Mouse (Mus musculus) embryo, embryonic 10.5 days (tissue): Measurements from ENCODE around the gene Smarce1.
"Not testable (repeated sequence)": the region's sequence is repeated elsewhere in the genome, so short reads cannot be mapped to it uniquely, and the experiment has no call there.

Source experiments
- DNase-seq: peaks from one replicate; pipeline ENCODE4 v3.0.0-alpha.2; 2015; ENCODE audit warnings: low spot score

Smarce1 gene

DNA sequence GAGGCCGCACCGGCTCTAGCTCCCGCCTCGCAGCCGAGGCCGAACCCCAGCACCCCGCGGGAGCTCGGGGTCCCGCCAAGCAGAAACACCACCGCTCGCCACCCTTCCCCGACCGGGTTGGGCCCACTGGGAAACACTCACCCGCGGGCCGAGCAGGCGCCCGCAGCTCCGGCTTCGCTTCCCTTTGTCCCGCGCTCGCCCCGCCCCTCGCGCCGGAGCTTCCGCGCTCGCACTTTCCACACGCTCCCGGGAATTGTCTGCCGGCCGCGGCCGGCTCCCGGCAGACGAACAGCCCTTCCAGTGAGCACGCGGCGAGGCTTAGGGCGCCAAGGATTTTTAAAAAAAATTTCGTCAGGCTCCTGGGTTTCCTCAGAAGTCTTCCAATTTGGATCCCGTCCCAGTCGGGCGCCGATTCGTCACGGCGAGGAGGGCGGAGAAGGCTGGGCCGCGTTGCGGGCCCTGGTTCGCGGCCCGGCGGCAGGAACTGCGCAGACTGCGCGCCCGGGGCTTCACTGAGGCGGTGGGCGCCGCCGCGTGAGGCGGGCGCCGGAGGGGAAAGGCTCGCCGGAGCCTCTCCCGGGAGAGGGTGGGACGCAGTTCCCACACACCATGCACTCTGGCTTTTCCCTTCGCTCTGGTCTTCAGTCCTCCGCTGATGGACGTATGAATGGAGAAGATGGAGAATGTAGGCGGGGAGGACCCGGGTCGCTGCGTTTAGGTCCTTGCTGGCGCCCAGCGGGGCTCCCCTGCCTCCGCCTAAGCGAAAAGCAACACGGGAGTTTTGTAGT is at the start of gene Smarce1:
Gene Smarce1 (minus strand): TSS at position 757 of the 788 bp plus-strand sequence.
- DNase-seq, result peak; percentile 81

DNA sequence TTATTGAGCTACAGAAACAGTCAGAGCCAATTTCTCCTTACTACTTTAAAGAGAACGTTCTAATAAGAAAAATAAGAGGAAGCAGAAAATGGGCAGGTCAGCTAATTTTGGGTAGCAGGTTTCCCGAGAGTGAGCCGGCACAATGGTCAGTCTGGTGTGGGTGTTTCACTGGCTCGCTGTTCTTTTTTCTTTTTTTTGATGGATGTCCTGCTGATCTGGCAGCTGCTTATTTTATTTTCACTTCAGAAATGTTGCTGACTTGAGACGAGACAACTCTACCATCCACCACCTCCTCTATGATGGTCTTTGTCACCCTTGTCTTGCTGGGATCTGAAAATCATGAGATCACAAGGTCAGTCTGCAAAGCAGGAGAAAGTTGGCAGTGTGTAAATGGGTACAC is 49.2 kb upstream of the Smarce1 start:
- DNase-seq, result no peak

DNA sequence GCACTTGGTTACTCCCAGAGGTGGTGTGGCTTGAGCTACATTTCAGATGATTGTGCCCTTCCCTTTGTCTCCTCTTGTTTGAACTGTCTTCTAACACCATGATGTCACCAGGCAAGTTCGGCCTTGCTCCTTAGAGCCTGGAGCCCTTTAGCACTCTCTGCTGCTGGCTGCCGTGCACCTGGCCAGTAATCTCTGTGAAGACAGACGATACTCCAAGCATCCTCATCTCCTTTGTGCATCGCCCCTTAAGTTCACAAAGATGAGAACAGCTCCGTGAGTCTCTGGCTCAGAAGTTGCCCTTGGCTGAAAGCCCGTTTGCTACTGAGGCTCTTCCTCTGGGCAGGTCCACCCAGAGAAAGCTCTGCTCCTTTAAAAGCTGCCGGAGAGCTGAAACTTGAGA is 46.0 kb upstream of the Smarce1 start:
- no peak for DNase-seq

DNA sequence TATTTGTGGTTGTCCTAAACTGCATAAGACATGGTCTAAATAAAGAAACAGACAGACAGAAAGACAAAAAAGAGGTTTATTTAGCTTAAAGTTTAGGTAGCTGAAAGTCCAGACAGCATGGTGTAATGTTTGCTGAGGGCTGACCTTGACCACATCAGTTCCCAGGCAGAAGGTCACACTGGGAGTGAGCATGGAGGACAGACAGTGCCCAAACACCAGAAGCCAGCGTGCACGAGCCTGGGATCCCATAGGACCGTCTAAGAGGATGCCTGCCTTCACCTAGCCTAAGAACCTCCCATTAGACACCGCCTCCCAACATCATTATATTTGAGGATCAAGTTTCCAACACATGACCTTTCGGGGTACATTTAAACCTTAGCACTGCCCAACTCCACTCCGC is 44.8 kb upstream of the Smarce1 start:
- DNase-seq, result no peak

DNA sequence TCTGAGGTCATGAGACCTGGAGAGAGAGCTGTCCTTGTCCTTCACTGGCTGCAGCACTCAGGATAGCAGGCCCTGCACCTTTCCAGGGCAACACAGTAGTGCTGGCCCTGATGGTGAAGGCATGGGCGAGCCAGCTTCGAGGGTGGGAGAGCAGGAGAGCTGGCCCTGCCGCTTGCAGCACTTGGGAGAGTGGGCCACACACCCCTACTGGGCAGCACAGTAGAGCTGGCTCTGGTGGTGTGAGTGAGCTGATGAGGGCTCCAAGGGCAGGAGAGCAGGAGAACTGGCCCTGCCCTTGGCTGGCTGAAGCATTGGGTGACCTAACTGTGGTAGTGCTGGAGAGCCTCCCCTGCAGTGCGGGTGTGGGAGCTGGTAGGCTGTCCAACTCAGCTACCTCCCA is 41.9 kb upstream of the Smarce1 start:
- DNase-seq, result no peak

DNA sequence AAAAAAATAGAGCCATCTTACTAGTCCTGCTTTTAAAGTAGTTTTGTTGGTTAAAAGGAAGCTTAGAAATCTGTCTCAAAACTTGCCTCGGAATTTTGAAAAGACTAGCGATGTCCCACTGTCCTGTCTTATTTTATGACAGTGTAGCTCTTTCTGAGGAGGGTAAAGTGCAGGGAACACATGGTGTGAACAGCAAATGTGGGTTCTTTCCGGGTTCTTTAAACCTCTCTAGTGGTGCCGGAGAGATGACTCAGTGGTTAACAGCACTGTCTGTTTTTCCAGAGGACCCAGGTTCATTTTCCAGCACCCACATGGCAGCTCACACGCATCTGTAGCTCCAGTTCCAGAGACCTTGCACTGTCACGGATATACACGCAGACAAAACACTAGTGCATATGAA is 38.4 kb upstream of the Smarce1 start:
- DNase-seq, result no peak

DNA sequence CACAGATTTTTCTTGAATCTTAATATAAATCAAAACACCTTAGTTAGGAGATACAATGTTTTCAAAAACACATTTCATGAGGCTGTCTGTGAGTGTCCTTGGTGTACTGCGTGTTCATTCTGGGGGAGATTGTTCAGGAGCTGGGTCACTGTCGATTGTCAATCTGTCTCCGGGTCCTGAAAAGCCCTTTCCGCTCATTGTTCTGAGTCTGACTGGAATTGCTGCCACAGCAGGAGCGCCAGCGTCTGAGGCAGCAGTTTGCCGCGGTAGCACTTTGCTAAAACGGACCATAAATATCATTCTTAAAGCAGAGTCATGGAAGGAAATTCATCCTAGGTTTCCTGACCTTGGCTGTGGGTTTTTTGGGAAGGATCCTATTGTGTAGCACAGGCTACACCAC is 35.0 kb upstream of the Smarce1 start:
- peak; percentile 18 for DNase-seq

DNA sequence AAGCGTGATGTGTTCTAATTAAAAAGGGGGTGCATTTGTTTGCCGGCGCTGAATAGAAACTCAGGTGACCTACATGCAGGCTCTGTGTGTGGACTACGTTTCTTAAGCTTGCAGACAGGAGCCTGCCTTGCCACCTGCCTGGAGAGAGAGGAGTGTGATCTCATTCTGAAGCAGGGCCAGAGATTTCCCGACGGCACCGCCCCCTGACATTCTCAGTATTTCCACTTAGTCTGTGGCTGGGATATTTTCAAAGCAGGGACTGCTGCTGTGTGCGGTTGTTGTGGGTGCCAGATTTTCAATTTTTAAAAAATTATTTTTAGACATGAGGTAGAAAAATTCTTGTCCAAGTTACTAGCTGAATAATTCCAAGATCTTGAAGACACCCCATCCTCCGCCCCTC is 34.4 kb upstream of the Smarce1 start:
- no peak for DNase-seq

DNA sequence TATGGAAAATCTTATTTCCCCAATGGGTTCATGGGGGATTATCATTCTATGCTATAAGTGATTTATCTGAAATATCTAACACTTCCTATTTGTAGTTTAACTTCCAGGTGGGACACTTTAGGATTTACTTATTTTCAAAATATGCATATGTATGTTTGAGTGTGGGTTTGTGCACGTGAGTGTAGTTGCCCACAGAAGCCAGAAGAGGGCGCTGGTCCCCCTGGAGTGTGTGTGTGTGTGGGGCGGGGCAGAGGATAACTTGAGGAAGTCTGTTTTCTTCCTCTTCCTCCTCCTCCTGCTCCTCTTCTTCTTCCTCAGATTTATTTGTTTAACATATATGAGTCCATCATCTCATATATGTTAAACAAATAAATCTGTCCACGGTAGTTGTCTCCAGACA is 25.4 kb upstream of the Smarce1 start:
- no peak for DNase-seq

DNA sequence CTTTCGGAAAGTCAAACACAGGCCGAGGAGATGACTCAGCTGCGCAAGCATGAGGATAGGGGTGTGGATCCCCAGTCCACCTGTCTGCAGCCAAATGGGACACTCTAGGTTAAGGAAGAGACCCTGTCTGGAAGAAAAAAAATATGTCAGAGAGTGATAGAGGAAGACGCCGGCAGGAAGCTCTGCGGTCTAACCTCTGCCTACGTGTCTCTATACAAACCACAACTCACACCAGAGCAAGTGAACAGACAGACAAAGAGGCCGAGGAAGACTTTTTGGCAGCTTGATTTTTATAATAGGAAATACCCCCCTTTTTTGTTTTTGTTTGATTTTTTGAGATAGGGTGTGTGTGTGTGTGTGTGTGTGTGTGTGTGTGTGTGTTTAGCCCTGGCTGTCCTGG is 24.5 kb upstream of the Smarce1 start:
- DNase-seq, result no peak

DNA sequence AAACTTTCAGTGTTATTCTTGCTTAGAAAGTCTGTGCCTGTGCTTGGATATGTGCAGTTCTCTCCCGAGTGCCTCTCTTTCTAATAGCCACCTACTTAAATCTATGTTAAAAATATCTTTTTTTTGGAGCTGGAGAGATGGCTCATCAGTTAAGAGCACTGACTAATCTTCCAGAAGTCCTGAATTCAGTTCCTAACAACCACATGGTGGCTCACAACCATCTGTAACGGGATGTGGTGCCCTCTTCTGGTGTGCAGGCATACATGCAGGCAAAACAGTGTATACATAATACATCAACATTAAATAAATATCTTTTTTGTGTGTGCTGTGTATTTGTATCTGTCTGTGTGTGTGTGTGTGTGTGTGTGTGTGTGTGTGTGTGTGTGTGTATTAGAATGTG is 23.1 kb upstream of the Smarce1 start:
- DNase-seq, result no peak

DNA sequence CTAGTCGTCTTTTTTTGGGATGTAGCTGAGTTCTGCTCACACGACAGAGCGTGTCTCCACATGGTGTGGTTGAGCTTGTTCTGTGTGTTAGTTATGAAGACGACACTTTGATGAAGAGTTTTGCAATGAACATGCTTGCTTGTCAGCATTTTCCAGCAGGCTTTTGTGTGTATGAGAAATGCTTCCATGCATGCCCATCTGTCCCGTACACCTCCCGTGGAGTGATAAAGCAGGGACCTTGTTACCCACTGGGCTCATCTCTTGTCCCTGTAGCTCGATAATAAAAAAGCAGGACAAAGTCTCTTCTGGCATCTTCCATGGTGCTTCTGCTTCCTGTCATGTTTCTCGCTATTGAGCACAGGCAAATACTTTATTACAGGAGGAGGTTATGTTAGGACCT is 21.9 kb upstream of the Smarce1 start:
- DNase-seq, result no peak

DNA sequence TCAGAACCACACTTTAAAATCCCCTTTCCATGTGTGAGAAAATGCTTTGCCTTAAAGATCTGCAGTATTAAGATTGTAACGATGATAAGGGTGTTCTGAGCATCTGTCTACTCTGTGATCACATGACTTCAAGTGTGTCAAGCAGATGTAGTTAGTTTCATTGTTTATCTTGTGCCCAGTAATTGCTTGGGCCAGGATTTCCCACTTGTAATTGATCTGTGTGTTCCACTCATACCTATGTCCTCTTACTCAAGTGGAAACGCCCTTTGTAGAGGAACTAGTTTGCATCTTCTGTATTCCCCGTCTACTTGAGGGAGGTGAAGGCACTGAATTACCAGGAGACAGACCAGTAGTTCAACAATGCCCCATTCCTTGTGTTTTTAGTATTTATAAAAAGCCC is 19.8 kb upstream of the Smarce1 start:
- no peak for DNase-seq

DNA sequence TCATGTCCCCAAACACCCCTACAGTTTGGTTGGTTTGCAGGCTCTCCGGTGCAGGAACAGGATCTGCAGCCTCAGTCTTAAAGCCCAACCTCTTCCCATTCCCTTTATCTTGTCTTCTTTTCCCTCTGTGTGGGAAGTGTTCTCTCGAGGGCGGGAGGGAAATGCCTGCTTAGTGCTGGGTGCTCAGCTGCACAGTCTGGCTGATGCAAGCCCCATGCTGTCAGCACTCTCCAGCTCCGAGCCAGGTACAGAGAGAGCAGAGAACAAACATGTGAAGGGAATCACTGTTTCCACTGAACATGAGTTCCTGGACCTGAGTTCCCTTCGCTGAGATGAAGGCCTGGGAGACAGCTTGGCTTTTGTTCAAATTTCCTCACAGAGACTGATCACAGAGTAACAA is 19.4 kb upstream of the Smarce1 start:
- DNase-seq, result no peak

DNA sequence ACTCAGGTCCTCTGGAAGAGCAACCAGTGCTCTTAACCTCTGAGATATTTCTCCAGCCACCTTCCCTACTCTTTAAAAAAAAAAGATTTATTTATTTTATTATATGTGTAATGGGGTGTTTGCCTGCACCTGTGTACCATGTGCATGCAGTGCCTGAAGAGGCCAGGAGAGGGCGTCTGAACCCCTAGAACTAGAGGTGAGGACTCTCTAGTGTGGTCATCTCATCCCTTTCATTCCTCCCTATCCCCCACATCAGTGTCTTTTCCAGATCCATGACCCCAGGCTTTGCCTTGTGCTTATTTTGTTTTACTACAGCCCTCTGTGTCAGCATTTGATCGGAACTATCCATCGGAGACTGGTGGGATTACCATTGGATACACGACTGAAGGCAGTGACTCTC is 18.3 kb upstream of the Smarce1 start:
- DNase-seq, result peak; percentile 15

DNA sequence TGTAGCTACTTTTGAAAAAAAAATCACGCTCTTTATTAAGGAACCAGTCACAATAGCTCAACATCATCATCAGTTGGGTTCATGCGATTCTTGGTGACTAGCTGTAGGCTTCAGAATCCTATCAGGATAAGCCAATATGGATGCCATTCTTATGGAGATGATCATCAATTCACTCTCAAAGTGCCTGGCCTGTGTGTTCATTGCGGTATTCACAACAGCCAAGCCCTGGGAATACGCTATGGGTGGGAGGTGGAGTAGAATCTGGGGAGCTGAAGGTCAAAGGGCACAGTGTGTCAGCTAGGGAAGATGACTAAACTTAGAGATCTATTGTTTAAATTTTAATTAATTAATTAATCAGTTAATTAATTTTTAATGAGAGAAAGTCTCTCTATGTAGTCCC is 17.1 kb upstream of the Smarce1 start:
- no peak for DNase-seq

DNA sequence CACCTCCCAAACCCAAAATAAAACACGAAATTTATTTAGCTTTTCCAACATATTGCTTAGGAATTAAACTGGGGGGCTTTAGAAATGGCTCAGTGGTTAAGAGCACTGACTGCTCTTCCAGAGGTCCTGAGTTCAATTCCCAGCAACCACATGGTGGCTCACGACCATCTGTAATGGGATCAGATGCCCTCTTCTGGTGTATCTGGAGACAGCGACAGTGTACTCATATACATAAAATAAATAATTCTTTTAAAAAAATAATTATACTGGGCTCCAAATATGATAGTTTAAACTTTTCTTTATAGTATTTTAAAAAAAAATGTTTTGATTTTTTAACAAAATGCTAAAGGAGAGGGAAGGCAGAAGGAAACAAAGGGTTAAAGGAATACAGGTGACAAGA is 13.7 kb upstream of the Smarce1 start:
- DNase-seq, result not testable (repeated sequence)

DNA sequence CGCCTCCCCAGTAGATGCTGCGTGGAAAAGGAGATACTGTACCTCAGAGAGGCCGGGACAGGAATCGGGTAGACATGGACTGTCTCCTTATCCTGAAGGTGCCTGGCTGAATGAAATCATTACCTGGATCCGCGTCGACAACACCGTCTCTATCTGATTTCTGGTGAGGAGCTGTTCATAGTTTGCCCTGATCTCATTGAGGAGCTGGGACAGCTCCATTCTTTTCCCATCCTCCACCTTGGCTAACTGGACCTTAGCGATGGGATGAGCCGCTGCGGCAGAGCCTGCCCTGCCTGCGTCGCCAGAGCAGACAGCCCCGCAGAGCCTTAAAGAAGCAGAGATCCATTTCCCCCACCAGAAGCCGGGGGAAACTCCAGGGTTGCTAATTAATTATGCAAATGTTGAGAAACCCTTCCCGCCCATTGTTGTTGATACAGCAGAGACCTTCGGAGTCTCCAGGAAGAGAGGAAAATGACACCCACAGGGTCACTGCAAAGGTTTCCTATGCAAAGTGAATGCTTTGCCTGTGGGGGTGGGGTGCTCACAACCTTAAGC is 13.1 kb upstream of the Smarce1 start, which contains the start of gene Krt222:
Gene Krt222 (minus strand): TSS at position 266 of the 555 bp plus-strand sequence.
- peak; percentile 48 for DNase-seq

DNA sequence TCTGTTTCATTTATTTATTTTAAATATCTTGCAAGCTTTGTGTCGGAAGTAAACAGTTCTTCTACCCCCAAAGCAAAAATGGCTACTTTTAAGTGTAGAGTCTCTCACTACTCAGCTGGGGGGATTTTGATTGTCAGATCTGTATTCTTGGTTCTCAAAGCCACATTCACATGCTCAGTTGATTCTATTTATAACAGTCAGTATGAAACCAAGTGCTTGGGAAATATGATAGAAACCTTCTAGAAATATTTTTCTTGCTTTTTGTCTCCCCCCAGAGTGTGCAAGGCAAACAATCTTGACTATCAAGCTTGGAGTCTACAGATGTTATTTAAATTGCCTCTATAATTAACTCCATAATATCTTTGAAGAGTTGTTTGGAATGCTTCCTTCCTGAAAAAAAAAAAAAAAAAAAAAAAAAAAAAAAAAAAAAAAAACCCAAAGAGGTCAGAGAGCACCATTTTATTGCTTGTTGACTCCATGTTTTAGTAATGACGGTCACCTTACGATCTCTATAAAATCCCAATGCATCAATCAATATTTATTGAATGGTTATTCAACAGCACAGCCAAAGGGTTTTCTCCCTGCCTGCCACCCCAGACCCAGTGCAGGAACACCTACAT is 12.5 kb upstream of the Smarce1 start:
- no peak for DNase-seq

DNA sequence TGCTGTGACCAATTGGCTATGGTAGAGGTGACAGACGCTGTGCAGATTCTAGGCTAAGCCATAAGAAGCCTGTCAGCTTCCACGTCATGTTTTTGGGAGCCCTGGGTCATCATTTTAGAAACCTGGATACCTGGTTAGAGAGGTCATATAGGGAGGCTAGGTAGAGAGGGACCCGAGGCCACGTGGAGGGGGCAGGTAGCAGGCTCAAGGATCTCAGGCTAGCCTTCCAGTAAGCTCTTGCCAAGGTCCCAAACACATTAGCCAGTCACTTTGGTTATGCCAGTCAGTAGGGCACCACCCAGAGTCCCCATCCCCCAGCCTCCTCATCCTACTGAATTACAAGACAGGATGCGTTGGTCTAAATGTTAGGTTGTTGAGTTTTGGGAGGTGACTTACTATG is 11.2 kb upstream of the Smarce1 start:
- no peak for DNase-seq

DNA sequence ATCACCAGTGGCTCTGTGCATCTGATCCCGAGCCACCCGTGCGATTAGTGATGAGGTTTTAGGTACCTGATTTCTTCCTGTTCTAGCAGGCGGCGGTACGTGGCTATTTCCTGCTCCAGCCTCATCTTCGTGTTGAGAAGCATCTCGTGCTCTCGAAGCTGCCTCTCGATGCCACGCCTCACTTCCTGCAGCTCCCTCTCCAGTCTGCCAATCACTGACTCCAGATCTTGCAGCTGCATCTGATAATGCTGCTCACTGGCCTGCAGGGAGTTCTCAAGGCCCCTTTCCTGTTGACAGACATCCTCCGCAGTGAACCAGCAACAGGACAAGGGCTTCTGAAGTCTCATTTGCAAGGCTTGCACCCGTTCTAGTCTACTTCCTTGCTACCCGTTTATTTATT is 7.7 kb upstream of the Smarce1 start:
- DNase-seq, result no peak

DNA sequence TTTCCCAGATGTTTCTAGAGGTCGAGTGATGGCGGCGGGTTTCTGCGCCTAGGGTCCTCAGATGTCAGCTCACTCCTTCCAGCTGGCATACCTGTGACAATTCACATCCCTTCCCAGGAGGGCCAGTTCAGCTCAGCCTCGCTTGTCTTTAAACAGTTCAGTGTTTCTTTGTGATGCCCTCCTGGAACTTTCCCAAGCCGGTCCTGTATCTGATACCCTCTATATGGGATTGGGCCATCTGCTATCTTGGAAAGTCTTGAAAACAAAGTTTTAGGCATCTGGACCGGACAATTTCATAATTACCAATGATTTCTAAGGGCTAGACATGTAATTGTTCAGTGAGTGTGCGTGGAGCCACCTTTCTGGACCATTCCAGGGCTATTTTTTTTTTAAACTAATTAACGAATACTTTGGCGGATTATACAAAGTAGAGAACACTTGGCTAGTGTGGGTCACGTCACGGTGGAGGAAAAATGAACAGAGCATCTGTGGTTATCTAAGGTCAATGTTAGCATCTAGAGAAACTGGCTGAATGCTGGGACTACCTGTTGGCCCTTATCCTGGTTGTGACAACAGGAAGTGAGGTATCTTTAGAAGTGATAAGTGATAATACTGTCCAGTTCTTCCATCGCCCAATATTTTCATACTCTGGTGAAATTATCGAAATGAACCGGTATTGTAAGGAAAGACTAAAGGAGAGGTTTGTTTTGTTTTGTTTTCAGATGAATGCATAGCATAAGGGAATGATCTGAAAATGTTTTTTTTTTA is 416 bp upstream of the Smarce1 start:
- DNase-seq, result peak; percentile 14
